Mouse (Mus musculus): ENCODE data around the gene Ubap2l.

DNA sequence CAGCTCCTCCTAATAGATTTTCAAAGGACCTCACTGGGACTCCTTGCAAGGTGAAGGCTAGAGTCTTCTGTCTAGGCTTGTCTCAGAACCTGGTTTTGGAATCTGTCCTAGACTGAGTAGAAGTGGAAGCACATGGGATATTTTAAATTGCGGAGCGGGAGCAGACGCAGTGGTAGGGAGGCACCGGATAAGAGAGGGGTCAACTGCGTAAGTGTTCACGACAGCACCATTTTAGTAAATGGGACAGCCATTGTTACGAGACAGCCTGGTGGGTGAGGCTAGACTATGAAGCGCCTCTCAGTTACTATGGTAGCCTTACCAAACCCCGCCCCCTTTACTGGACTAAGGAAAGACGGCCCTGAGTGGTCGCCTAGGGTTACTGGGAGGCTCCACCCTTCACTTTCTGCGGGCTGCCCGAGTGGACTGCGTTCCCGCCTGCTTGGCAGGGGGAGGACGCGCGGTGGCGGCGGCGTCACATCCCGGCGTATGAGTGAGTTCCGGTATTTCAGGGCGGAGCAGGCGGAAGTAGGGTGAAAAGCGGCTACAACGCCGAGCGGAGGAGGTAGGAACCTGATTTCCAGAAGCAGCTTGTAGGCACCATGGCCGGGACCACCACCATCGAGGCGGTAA, 26.8 kb upstream of the Ubap2l start:
- TF ChIP-seq CTCF (IDR thresholded peaks at IDR 0.05; ENCODE audit: control insufficient read depth, insufficient read depth, low read length) (peak; percentile 3; the same call in 1 of the 2 replicates), POLR2A (IDR thresholded peaks at IDR 0.05; ENCODE audit: borderline replicate concordance, control insufficient read depth, low read depth, low read length) (peak; percentile 84; the same call in 1 of the 2 replicates)
